Mouse (Mus musculus) small intestine, adult 2 months (tissue): ENCODE measurements around the gene Cnfn.

Experiments used
- CTCF ChIP-seq: fragments of 200-500 bp; IDR thresholded peaks from 2 replicates; pipeline ENCODE4 v1.5.1; 2012; ENCODE audit warnings: low read depth, mild to moderate bottlenecking, control low read depth, inconsistent platforms, low read length, moderate library complexity, mixed read lengths; ENCODE audit not compliant: insufficient replicate concordance, insufficient read length; ENCODE audit errors: extremely low read depth
- POLR2A ChIP-seq: fragments of 200-500 bp; IDR thresholded peaks from 2 replicates; pipeline ENCODE4 v1.6.1; 2012; ENCODE audit warnings: low read depth, mild to moderate bottlenecking, control low read depth, inconsistent platforms, low read length, moderate library complexity

DNA sequence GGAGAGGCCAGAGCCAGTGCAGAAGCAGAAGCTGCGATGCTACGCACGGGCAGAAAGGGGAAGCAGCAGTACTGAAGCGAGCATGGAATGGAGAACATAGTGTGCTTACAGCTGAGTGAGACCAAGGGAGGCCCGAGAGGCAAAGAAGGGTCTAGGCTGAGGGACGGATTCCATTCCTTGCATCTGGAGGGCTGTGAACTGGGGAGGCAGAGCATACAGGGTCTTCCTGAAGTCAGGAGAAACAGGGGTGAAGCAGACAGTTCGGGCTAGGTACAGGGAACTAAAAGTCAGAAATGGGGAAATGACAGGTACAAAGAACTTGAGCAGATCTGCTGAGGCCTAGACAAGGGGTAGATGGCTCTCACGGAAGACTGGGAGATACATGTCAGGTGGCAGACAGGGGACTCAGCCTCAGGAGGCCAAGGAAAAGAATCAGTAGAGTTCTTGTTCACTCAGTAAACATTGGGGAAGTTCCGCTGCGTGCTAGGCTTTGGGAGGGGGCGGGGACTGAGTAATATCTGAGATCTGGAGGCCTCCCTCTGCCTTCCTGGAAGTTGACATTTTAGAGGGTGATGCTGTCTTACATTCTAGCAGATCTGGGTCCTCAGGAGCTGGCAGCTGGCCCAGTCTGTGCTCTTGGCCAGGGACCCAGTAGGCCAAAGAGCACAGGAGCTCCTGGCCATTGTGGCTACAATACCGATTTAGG is 16.5 kb upstream of the Cnfn start:
- no peak for TF ChIP-seq POLR2A
- TF ChIP-seq CTCF: no peak
